Mouse (Mus musculus) brain, embryonic 14.5 days (tissue): Measurements from ENCODE around the gene Msln. TPM values are rescaled to one million over a fixed set of nuclear protein-coding genes. Genes with fewer than 3 reads are reported as not detected.
A peak's percentile ranks its signal among the peaks of the same experiment; 100 is the strongest.

Experiments used
- DNase-seq: peaks from one replicate; pipeline ENCODE4 v3.0.0-alpha.2; 2011; ENCODE audit warnings: low read depth
- CTCF ChIP-seq: fragments of 200-500 bp; IDR thresholded peaks from 2 replicates; pipeline ENCODE4 v1.5.1; 2012; ENCODE audit warnings: inconsistent platforms, mild to moderate bottlenecking, moderate library complexity, borderline replicate concordance; ENCODE audit not compliant: insufficient read depth, insufficient read length; ENCODE audit errors: extremely low read depth
- POLR2A ChIP-seq: fragments of 200-500 bp; IDR thresholded peaks from 2 replicates; pipeline ENCODE4 v1.6.1; 2012; ENCODE audit warnings: mild to moderate bottlenecking, inconsistent platforms, borderline replicate concordance; ENCODE audit not compliant: poor library complexity, insufficient read depth, insufficient read length, severe bottlenecking; ENCODE audit errors: extremely low read depth
- polyA plus RNA-seq: library from polyadenylated mRNA; depleted of rRNA; stranded (reverse); fragments of >200 nt; gene quantifications from 2 replicates; pipeline ENCODE4 v1.2.3, GENCODE M21; 2012; rRNA removed

Gene Msln
- polyA plus RNA-seq, 1 experiment, result 0.07 TPM

DNA sequence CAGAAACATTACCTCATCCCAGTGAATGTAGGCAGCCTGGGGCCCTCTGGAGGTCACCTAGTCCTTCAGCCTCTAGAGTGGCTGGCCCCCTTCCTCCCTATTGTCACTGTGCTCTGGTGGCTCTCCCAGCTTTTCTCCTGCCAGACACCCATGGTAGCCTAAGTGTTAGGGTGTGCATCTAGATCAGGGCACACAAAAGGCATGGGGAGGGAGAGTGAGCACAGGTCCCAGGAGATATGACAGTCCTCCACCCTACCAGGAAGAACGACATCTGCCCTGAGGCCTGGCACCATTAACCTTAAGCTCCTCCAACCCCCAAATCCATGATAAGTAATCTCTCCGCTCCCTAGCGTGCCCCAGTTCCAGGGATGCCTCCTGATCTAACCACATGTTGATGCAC lies 38.6 kb downstream of the Msln start:
- no peak for DNase-seq
- TF ChIP-seq CTCF, result no peak
- no peak for TF ChIP-seq POLR2A

DNA sequence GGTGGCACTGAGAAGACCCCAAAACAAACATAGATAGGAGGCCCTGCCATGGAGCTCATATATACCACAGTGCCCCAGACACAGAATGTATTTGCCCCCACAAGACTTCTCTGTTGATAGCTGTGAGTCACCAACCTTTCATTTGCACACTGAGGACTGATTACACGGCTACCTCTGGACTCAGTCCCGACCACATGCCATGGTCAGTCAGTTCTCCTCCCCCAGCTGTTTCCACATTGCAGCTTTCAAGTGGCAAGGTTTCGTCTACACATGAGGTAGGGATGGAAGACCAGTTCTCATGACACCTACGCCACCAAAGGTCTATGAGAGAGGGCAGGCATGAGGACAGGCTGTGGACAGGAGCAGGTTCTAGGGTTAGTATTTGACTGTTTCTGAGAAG lies 43.0 kb downstream of the Msln start:
- DNase-seq, result no peak
- TF ChIP-seq POLR2A, result no peak
- no peak for TF ChIP-seq CTCF

DNA sequence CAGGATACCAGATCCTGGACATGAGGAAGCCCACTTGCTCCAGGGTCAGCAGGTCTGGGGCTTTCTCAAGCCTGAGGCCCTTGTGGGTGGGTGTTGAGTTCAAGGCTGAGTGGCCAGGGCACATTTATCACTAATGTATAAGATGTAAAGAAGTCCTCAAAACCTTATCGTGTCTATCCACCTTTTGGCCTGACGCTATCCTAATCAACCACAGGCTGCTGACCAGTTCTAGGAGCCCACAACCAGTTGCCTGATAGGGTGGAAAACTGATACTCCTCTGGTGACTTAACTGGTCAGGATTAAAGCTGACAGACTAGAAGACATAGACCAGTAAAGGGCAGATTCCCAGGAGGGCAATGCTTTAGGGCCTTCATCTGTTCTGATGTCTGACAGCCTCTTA lies 44.2 kb downstream of the Msln start:
- no peak for DNase-seq
- TF ChIP-seq CTCF (no peak), POLR2A (no peak)

DNA sequence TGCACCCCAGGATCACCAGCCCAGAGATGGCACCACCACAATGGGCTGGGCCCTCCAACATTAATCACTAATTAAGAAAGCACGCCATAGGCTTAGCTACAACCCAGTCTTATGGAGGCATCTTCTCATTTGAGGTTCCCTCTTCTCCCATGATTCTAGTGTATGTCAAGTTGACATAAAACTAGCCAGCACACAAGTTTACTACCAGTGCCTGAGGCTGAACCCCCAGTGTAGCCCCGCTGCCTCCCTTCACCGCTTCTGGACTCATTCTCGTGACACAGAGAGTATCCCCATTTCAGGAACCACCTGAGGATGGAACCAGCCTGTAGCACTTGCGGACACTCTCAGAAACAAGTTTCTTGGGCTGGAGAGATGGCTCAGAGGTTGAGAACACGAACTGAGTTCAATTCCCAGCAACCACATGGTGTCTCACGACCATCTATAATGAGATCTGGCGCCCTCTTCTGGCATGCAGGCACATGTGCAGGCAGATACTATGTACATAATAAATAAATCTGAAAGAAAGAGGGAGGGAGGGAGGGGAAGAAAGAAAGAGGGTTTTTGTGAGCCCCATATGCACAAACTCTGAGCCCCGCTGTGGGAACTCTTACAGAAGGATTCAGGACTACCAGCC lies 53.2 kb downstream of the Msln start:
- no peak for DNase-seq
- TF ChIP-seq POLR2A, result no peak
- peak; percentile 40; the same call in 1 of the 2 replicates for TF ChIP-seq CTCF

Other genes with a start within 250 kb of the Msln start
- 17.6 and 17.9 TPM in 2 replicates for gene Sox8, start 183.7 kb downstream of the Msln start, polyA plus RNA-seq
- 11.7 and 16.0 TPM in 2 replicates for gene Lmf1, start 175.3 kb downstream of the Msln start, polyA plus RNA-seq
- 0.90 and 1.1 TPM in 2 replicates for gene Gng13, start 37.2 kb downstream of the Msln start, polyA plus RNA-seq
- 12.4 and 18.7 TPM in 2 replicates for gene Chtf18, start 27.0 kb downstream of the Msln start, polyA plus RNA-seq
- gene Rpusd1, start 26.7 kb downstream of the Msln start, polyA plus RNA-seq, result 43.2 and 59.4 TPM in 2 replicates
- gene Mslnl, start 18.3 kb downstream of the Msln start, polyA plus RNA-seq, result 0.09 TPM in 1 of 2 replicates, not detected in the other
- 26.7 and 30.6 TPM in 2 replicates for gene Narfl, start 19.4 kb upstream of the Msln start, polyA plus RNA-seq
- 167 and 268 TPM in 2 replicates for gene Haghl, start 31.3 kb upstream of the Msln start, polyA plus RNA-seq
- 0.08 and 0.11 TPM in 2 replicates for gene Ccdc78, start 32.2 kb upstream of the Msln start, polyA plus RNA-seq
- gene Fam173a, start 38.5 kb upstream of the Msln start, polyA plus RNA-seq, result 93.9 and 145 TPM in 2 replicates
- 0.12 and 0.21 TPM in 2 replicates for gene AC134908.4, start 41.3 kb upstream of the Msln start, polyA plus RNA-seq
- 107 and 109 TPM in 2 replicates for gene Metrn, start 42.8 kb upstream of the Msln start, polyA plus RNA-seq
- gene Fbxl16, start 54.7 kb upstream of the Msln start, polyA plus RNA-seq, result 91.8 and 101 TPM in 2 replicates
- 47.0 and 57.5 TPM in 2 replicates for gene Wdr24, start 69.2 kb upstream of the Msln start, polyA plus RNA-seq
- gene Jmjd8, start 74.5 kb upstream of the Msln start, polyA plus RNA-seq, result 80.0 and 93.6 TPM in 2 replicates
- 252 and 308 TPM in 2 replicates for gene Stub1, start 79.0 kb upstream of the Msln start, polyA plus RNA-seq
- 56.2 and 67.3 TPM in 2 replicates for gene Rhbdl1, start 82.9 kb upstream of the Msln start, polyA plus RNA-seq
- gene Gm20683, start 87.4 kb upstream of the Msln start, polyA plus RNA-seq, result 26.6 and 40.8 TPM in 2 replicates
- 88.4 and 111 TPM in 2 replicates for gene Rhot2, start 90.5 kb upstream of the Msln start, polyA plus RNA-seq
- gene Wdr90, start 107.1 kb upstream of the Msln start, polyA plus RNA-seq, result 49.5 and 81.1 TPM in 2 replicates
- 11.7 and 14.8 TPM in 2 replicates for gene Mcrip2, start 114.4 kb upstream of the Msln start, polyA plus RNA-seq
- 71.4 and 89.5 TPM in 2 replicates for gene Mettl26, start 120.7 kb upstream of the Msln start, polyA plus RNA-seq
- gene Wfikkn1, start 126.5 kb upstream of the Msln start, polyA plus RNA-seq, result 0.66 and 0.90 TPM in 2 replicates
- 88.3 and 98.8 TPM in 2 replicates for gene Rab40c, start 165.3 kb upstream of the Msln start, polyA plus RNA-seq
- 117 and 126 TPM in 2 replicates for gene Pigq, start 190.6 kb upstream of the Msln start, polyA plus RNA-seq
- 0.08 and 0.56 TPM in 2 replicates for gene Nhlrc4, start 190.6 kb upstream of the Msln start, polyA plus RNA-seq
- gene A930017K11Rik, start 198.2 kb upstream of the Msln start, polyA plus RNA-seq, result 0.66 and 1.0 TPM in 2 replicates
- gene Capn15, start 231.4 kb upstream of the Msln start, polyA plus RNA-seq, result 50.4 and 50.5 TPM in 2 replicates